Mouse (Mus musculus): ENCODE data around the gene Btbd9.

- no peak for TF ChIP-seq CTCF (conservative IDR thresholded peaks at IDR 0.05; ENCODE audit: insufficient read depth, insufficient read length, low read depth, low read length)
- TF ChIP-seq POLR2A (IDR thresholded peaks at IDR 0.05; ENCODE audit: low read depth, low read length), result no peak
Measured at GRCm38 (mm10) chr17:30474561-30474960, 101.7 kb downstream of the Btbd9 start.
